ENCODE assay signal across 8 mouse cellular contexts in the genomic region with DNA sequence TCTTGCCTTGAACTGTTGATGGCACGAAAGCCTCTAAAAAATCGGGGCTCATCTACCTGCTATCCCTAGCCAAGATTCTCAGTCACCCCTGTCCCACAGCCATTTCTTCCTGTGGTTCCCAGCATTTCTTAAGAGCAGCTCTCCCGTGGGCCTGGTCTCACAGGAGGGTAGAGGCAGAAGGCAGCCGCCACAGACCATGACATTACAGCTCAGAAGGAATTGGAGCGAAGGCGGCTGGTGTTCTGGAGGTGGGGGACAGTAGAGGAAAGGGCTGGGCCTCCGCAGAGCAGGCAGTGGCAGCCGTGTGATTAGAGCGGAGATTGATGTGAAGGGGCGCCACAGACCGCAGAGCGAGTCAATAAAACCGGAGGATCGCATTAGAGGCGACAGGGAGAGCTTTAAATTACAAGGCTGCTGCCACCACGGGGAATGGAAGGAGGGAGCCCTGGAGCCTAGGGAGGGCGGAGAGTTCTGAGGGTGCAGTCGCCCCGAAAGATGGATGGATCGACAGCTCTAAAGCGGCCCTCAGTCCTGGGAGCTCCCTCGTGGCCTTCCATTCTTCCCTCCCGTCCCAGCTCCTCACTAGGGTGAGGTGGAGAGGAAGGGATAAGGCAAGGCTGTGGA. TPM values are rescaled to one million over a fixed set of nuclear protein-coding genes. Genes with fewer than 3 reads are reported as not detected.
DNase-seq lines count a peak whose midpoint lies in the region; ATAC-seq lines count a peak whose summit lies in the region.

No protein-coding gene starts in this region.

- H3K4me2 ChIP-seq in kidney, embryonic 16.5 days (replicated peaks; ENCODE audit: low read depth, low read length): peak overlapping the region; percentile 44
- H3K4me2 ChIP-seq in embryonic facial prominence, embryonic 15.5 days (replicated peaks): peak overlapping the region; percentile 42
- H3K4me2 ChIP-seq in limb, embryonic 13.5 days (replicated peaks): peak overlapping the region; percentile 60
- peak overlapping the region; percentile 49 for H3K4me2 ChIP-seq in neural tube, embryonic 15.5 days

- no peaks in the 10 kb centered on the region for H3K27me3 ChIP-seq in kidney, embryonic 16.5 days (ENCODE audit: insufficient read depth, low read length)
- H3K27me3 ChIP-seq in embryonic facial prominence, embryonic 15.5 days: 0 out of 2 replicates have a peak, but pooled peaks cover 2% of the 10 kb centered on the region
- peaks cover 14% of the 10 kb centered on the region for H3K27me3 ChIP-seq in limb, embryonic 13.5 days
- H3K27me3 ChIP-seq in neural tube, embryonic 15.5 days (replicated peaks): no peaks in the 10 kb centered on the region

- H3K27ac ChIP-seq in kidney, embryonic 16.5 days (ENCODE audit: low read length): peak overlapping the region; percentile 60
- H3K27ac ChIP-seq in embryonic facial prominence, embryonic 15.5 days (replicated peaks): peak overlapping the region; percentile 31
- peak overlapping the region; percentile 52; the same call in 1 of the 2 replicates for H3K27ac ChIP-seq in limb, embryonic 13.5 days
- peak overlapping the region; percentile 87 for H3K27ac ChIP-seq in neural tube, embryonic 15.5 days (replicated peaks)

- DNase-seq in kidney, postnatal 14 days: no peak
- no peak for DNase-seq in testis, postnatal 14 days (ENCODE audit: low spot score)
- no peak for DNase-seq in spleen, postnatal 36 days (ENCODE audit: low spot score in 2 of 2)
- DNase-seq in gastrocnemius, postnatal 10 days: no peak

- H3K36me3 ChIP-seq in kidney, embryonic 16.5 days (ENCODE audit: insufficient read depth, low read length): no peaks in the 10 kb centered on the region
- H3K36me3 ChIP-seq in embryonic facial prominence, embryonic 15.5 days: no peaks in the 10 kb centered on the region
- H3K36me3 ChIP-seq in limb, embryonic 13.5 days: peaks cover 13% of the 10 kb centered on the region
- H3K36me3 ChIP-seq in neural tube, embryonic 15.5 days: peaks cover 16% of the 10 kb centered on the region

- WGBS in kidney, embryonic 16.5 days: 5% methylated on average over 23 of the region's 23 CpGs
- WGBS in embryonic facial prominence, embryonic 15.5 days: 12% methylated on average over 23 of the region's 23 CpGs
- 2% methylated on average over 23 of the region's 23 CpGs for WGBS in limb, embryonic 13.5 days
- WGBS in neural tube, embryonic 15.5 days: 1% methylated on average over 23 of the region's 23 CpGs

- peak overlapping the region; percentile 28; the same call in 1 of the 2 replicates for H3K4me3 ChIP-seq in kidney, embryonic 16.5 days (ENCODE audit: low read length)
- 0 out of 2 replicates have a peak overlapping the region, but pooled peaks have one; percentile 8 for H3K4me3 ChIP-seq in embryonic facial prominence, embryonic 15.5 days (replicated peaks)
- peak overlapping the region; percentile 26 for H3K4me3 ChIP-seq in limb, embryonic 13.5 days
- H3K4me3 ChIP-seq in neural tube, embryonic 15.5 days (replicated peaks): peak overlapping the region; percentile 5; the same call in 1 of the 2 replicates

- H3K9ac ChIP-seq in kidney, embryonic 16.5 days (replicated peaks; ENCODE audit: low read length): peak overlapping the region; percentile 37
- H3K9ac ChIP-seq in embryonic facial prominence, embryonic 15.5 days: no peak overlapping the region
- peak overlapping the region; percentile 56 for H3K9ac ChIP-seq in limb, embryonic 13.5 days
- peak overlapping the region; percentile 45 for H3K9ac ChIP-seq in neural tube, embryonic 15.5 days (replicated peaks)

- peaks cover 23% of the 10 kb centered on the region for H3K4me1 ChIP-seq in kidney, embryonic 16.5 days (ENCODE audit: insufficient read depth, low read length)
- H3K4me1 ChIP-seq in embryonic facial prominence, embryonic 15.5 days: peaks cover 30% of the 10 kb centered on the region
- peaks cover 31% of the 10 kb centered on the region for H3K4me1 ChIP-seq in limb, embryonic 13.5 days
- H3K4me1 ChIP-seq in neural tube, embryonic 15.5 days: peaks cover 64% of the 10 kb centered on the region

- ATAC-seq in kidney, embryonic 16.5 days (ENCODE audit: low FRiP score, low TSS enrichment): peak; percentile 83
- ATAC-seq in embryonic facial prominence, embryonic 15.5 days (ENCODE audit: insufficient number of reproducible peaks, low FRiP score, low TSS enrichment, low read depth): peak; percentile 59
- 0 out of 2 replicates have a peak, but pooled peaks have one; percentile 24 for ATAC-seq in limb, embryonic 13.5 days (ENCODE audit: low FRiP score, low read depth)
- ATAC-seq in neural tube, embryonic 15.5 days (ENCODE audit: low FRiP score): peak; percentile 70

- no peaks in the 10 kb centered on the region for H3K9me3 ChIP-seq in kidney, embryonic 16.5 days (ENCODE audit: low read length)
- no peaks in the 10 kb centered on the region for H3K9me3 ChIP-seq in embryonic facial prominence, embryonic 15.5 days (replicated peaks)
- H3K9me3 ChIP-seq in limb, embryonic 13.5 days: no peaks in the 10 kb centered on the region
- no peaks in the 10 kb centered on the region for H3K9me3 ChIP-seq in neural tube, embryonic 15.5 days (replicated peaks)

RNA-seq across cellular contexts. Expression of a gene that starts 13.6 kb away (rescaled TPM):
- 4.3 and 6.0 TPM in 2 replicates for polyA plus RNA-seq in kidney, embryonic 16.5 days (2015; fragmentation: Nextera tagmentation; extraction: Ambion mirVana)
- 4.2 and 5.0 TPM in 2 replicates for polyA plus RNA-seq in embryonic facial prominence, embryonic 15.5 days (2015; fragmentation: Nextera tagmentation; extraction: Ambion mirVana)
- polyA plus RNA-seq in limb, embryonic 13.5 days (2015; fragmentation: Nextera tagmentation; extraction: Ambion mirVana): 5.6 and 6.2 TPM in 2 replicates
- polyA plus RNA-seq in neural tube, embryonic 15.5 days (2015; fragmentation: Nextera tagmentation; extraction: Ambion mirVana): 20.3 and 24.5 TPM in 2 replicates
- total RNA-seq in gastrocnemius, postnatal 10 days (2021): 1 to 10 TPM; 1.8 to 3.0 TPM

RNA-seq across cellular contexts. Expression of a gene that starts 16.1 kb away (rescaled TPM):
- 27.1 and 28.9 TPM in 2 replicates for polyA plus RNA-seq in kidney, embryonic 16.5 days (2015; fragmentation: Nextera tagmentation; extraction: Ambion mirVana)
- 21.5 and 22.4 TPM in 2 replicates for polyA plus RNA-seq in embryonic facial prominence, embryonic 15.5 days (2015; fragmentation: Nextera tagmentation; extraction: Ambion mirVana)
- 22.9 and 24.5 TPM in 2 replicates for polyA plus RNA-seq in limb, embryonic 13.5 days (2015; fragmentation: Nextera tagmentation; extraction: Ambion mirVana)
- polyA plus RNA-seq in neural tube, embryonic 15.5 days (2015; fragmentation: Nextera tagmentation; extraction: Ambion mirVana): 27.9 and 31.6 TPM in 2 replicates
- total RNA-seq in gastrocnemius, postnatal 10 days (2021): 10 to 100 TPM; 12.8 to 13.9 TPM

RNA-seq across cellular contexts. Expression of a gene that starts 27.9 kb away (rescaled TPM):
- 23.2 and 23.3 TPM in 2 replicates for polyA plus RNA-seq in kidney, embryonic 16.5 days (2015; fragmentation: Nextera tagmentation; extraction: Ambion mirVana)
- polyA plus RNA-seq in embryonic facial prominence, embryonic 15.5 days (2015; fragmentation: Nextera tagmentation; extraction: Ambion mirVana): 25.5 and 29.1 TPM in 2 replicates
- 13.1 and 13.7 TPM in 2 replicates for polyA plus RNA-seq in limb, embryonic 13.5 days (2015; fragmentation: Nextera tagmentation; extraction: Ambion mirVana)
- polyA plus RNA-seq in neural tube, embryonic 15.5 days (2015; fragmentation: Nextera tagmentation; extraction: Ambion mirVana): 6.2 and 12.4 TPM in 2 replicates
- total RNA-seq in gastrocnemius, postnatal 10 days (2021): 1 to 10 TPM; 4.6 to 5.0 TPM

RNA-seq across cellular contexts. Expression of a gene that starts 38.3 kb away (rescaled TPM):
- polyA plus RNA-seq in kidney, embryonic 16.5 days (2015; fragmentation: Nextera tagmentation; extraction: Ambion mirVana): 0.45 and 0.51 TPM in 2 replicates
- 3.0 and 3.6 TPM in 2 replicates for polyA plus RNA-seq in embryonic facial prominence, embryonic 15.5 days (2015; fragmentation: Nextera tagmentation; extraction: Ambion mirVana)
- polyA plus RNA-seq in limb, embryonic 13.5 days (2015; fragmentation: Nextera tagmentation; extraction: Ambion mirVana): 1.9 and 2.2 TPM in 2 replicates
- 30.6 and 37.0 TPM in 2 replicates for polyA plus RNA-seq in neural tube, embryonic 15.5 days (2015; fragmentation: Nextera tagmentation; extraction: Ambion mirVana)
- 1 to 10 TPM; 1.5 to 1.6 TPM for total RNA-seq in gastrocnemius, postnatal 10 days (2021)

Comparison
In these comparisons a context has a peak if more than half of its experiments do, and no peak if none do; other contexts are left out.
1. ATAC-seq: peak in every context shown above with its lines; median percentile 83 in kidney, embryonic 16.5 days; 70 in neural tube, embryonic 15.5 days; 59 in embryonic facial prominence, embryonic 15.5 days; 24 in limb, embryonic 13.5 days.
2. H3K27ac ChIP-seq: peak in every context shown above with its lines; median percentile 87 in neural tube, embryonic 15.5 days; 60 in kidney, embryonic 16.5 days; 52 in limb, embryonic 13.5 days; 31 in embryonic facial prominence, embryonic 15.5 days.